ENCODE assay signal across 8 mouse cellular contexts in genomic region chr5:115909106-115909505, GRCm38 (mm10).
DNase-seq lines count a peak whose midpoint lies in the region; ATAC-seq lines count a peak whose summit lies in the region.

No protein-coding gene starts in this region.

- WGBS in forebrain, embryonic 16.5 days = 71% methylated on average over 11 of the region's 11 CpGs
- 39% methylated on average over 11 of the region's 11 CpGs for WGBS in lung, embryonic 15.5 days

- intact Hi-C loops in heart, postnatal 25 days (cut with DNase I) = loop anchor here (10.0 kb wide), 1 partner anchor 114 kb away; no protein-coding TSS in a partner anchor

- no peak overlapping the region for H3K27ac ChIP-seq in forebrain, embryonic 16.5 days (ENCODE audit: low read length)
- H3K27ac ChIP-seq in lung, embryonic 15.5 days = no peak overlapping the region

- no peak overlapping the region; the same call in 1 of the 2 replicates for H3K9ac ChIP-seq in forebrain, embryonic 16.5 days (replicated peaks; ENCODE audit: low read depth, low read length)
- no peak overlapping the region for H3K9ac ChIP-seq in lung, embryonic 15.5 days

- no peaks in the 10 kb centered on the region for H3K27me3 ChIP-seq in forebrain, embryonic 16.5 days (replicated peaks; ENCODE audit: control insufficient read depth, insufficient read depth, low read length)
- no peaks in the 10 kb centered on the region for H3K27me3 ChIP-seq in lung, embryonic 15.5 days

- H3K36me3 ChIP-seq in forebrain, embryonic 16.5 days (ENCODE audit: control insufficient read depth, insufficient read depth) = no peaks in the 10 kb centered on the region
- no peaks in the 10 kb centered on the region for H3K36me3 ChIP-seq in lung, embryonic 15.5 days

- DNase-seq in heart, adult 8-10 months (ENCODE audit: low spot score) = peak; percentile 10
- DNase-seq in heart, postnatal 25 days (ENCODE audit: low spot score) = no peak
- DNase-seq in adrenal gland, adult 8-10 months = peak; percentile 45
- peak; percentile 78 for DNase-seq in kidney, postnatal 10 days
- DNase-seq in telencephalon, adult 2 months (ENCODE audit: low read depth, low spot score) = peak; percentile 61
- no peak for DNase-seq in thymus, postnatal 25 days

- peak overlapping the region; percentile 82; the same call in 1 of the 2 replicates for H3K4me2 ChIP-seq in forebrain, embryonic 16.5 days (ENCODE audit: low read length)
- H3K4me2 ChIP-seq in lung, embryonic 15.5 days = no peak overlapping the region

- H3K9me3 ChIP-seq in forebrain, embryonic 16.5 days (ENCODE audit: control insufficient read depth, low read length) = no peaks in the 10 kb centered on the region
- H3K9me3 ChIP-seq in lung, embryonic 15.5 days = no peaks in the 10 kb centered on the region

- no peak for ATAC-seq in forebrain, embryonic 16.5 days
- ATAC-seq in lung, embryonic 15.5 days (ENCODE audit: borderline replicate concordance, extremely low read depth, low FRiP score, low TSS enrichment) = peak; percentile 21; the same call in 1 of the 2 replicates

- peak overlapping the region; percentile 35 for H3K4me3 ChIP-seq in forebrain, embryonic 16.5 days (replicated peaks; ENCODE audit: low read length)
- no peak overlapping the region for H3K4me3 ChIP-seq in lung, embryonic 15.5 days

- peaks cover 29% of the 10 kb centered on the region for H3K4me1 ChIP-seq in forebrain, embryonic 16.5 days (replicated peaks; ENCODE audit: control insufficient read depth, insufficient read depth, low read length)
- H3K4me1 ChIP-seq in lung, embryonic 15.5 days = peaks cover 20% of the 10 kb centered on the region

Comparison
In these comparisons a context has a peak if more than half of its experiments do, and no peak if none do; other contexts are left out.
1. DNase-seq: peak in heart, adult 8-10 months (single experiment), adrenal gland, adult 8-10 months (single experiment), kidney, postnatal 10 days (single experiment) and telencephalon, adult 2 months (single experiment); none in heart, postnatal 25 days (single experiment) and thymus, postnatal 25 days (single experiment).